Mouse (Mus musculus): ENCODE results near the gene Stxbp5l.
"Not testable (repeated sequence)": the region's sequence is repeated elsewhere in the genome, so short reads cannot be mapped to it uniquely, and the experiment has no call there.

The Stxbp5l gene

GRCm38 (mm10) chr16:37384821-37385344 is at the start of gene Stxbp5l:
Stxbp5l (minus strand) TSS chr16:37384962.
- DNase-seq (ENCODE audit: extremely low spot score, low read depth, low spot score) = peak; percentile 18

GRCm38 (mm10) chr16:37433418-37434204 is 48.8 kb upstream of the Stxbp5l start:
- DNase-seq (ENCODE audit: extremely low spot score, low read depth, low spot score) = no peak

DNA sequence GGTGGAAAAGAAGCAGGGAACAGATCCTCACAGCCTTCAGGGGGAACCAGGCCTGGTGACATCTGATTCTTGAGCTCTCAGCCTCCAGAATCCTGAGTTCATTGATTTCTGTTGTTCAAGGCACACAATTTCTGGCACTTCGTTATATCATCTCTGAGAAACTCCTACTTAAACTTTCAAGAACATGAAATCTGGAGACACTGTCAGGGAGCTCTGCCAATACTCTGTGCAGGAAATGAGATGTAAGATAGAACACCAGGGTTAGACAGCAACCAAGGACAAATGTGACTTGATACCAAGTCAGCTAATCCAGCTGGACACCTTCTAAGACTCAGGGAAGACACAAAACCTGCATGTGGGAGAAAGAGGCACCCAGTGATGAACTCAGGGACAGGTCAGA is 40.7 kb upstream of the Stxbp5l start:
- no peak for DNase-seq (ENCODE audit: extremely low spot score, low read depth, low spot score)

- DNase-seq (ENCODE audit: extremely low spot score, low read depth, low spot score) = no peak
Observed at GRCm38 (mm10) chr16:37422874-37423273, 38.1 kb upstream of the Stxbp5l start.

DNA sequence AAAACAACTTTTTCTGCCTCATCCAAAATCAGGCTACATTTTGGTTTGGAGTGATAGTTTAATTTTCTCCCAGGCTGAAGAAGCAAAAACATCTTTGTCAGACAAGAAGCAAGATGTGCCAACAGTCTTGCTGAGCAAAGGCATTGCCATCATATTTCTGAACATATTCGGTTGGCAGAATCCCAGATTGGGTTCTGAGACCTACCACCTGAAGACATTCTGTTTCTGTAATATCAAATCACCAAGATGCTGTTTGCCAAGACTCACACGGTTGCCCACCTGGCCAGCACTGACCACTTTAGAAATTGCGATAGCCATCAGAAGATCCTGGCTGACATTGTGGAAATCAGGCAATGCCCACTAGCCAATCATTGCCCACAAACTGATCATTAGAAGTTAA is 37.1 kb upstream of the Stxbp5l start:
- DNase-seq (ENCODE audit: extremely low spot score, low read depth, low spot score) = no peak

DNA sequence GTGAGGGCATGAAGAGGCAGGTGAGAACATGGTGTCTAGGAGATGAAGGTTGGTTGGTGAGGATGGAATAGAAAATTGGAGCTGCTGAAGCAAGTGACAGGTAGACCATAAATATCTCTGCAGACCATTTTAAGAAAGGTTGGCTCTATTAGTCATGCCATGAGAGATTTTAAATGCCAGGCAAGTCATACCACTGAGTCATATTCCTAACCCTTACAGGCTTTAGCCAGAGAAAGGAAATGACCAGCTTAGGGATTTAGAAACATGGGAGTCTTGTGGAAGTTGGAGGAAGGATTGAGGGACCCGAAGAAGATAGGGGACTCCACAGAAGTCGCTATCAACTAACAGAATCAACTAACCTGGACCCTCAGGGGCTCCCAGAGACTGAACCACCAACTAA is 35.8 kb upstream of the Stxbp5l start:
- DNase-seq (ENCODE audit: extremely low spot score, low read depth, low spot score) = no peak

DNA sequence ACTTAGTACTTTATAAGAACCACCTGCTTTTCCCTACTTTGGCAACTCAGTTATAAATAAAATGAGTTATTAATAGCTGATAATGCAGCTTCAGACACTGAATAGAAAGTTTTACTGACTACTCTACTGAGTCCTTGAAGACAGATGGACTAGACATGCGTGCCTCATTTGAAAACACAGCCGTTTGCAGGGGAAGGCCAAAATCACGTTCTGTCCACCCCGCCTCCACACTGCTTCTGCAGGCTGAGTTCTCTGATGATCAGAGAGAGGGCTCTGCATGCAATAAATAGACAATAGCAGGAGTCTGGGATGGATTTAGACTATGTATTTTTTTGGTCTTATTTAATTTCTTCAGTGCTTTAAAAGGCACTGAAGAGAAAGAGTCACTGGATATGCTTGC is 20.8 kb upstream of the Stxbp5l start:
- no peak for DNase-seq (ENCODE audit: extremely low spot score, low read depth, low spot score)

- no peak for DNase-seq (ENCODE audit: extremely low spot score, low read depth, low spot score)
Observed at GRCm38 (mm10) chr16:37404922-37405321, 20.2 kb upstream of the Stxbp5l start.

GRCm38 (mm10) chr16:37389964-37390363 is 5.2 kb upstream of the Stxbp5l start:
- no peak for DNase-seq (ENCODE audit: extremely low spot score, low read depth, low spot score)

DNA sequence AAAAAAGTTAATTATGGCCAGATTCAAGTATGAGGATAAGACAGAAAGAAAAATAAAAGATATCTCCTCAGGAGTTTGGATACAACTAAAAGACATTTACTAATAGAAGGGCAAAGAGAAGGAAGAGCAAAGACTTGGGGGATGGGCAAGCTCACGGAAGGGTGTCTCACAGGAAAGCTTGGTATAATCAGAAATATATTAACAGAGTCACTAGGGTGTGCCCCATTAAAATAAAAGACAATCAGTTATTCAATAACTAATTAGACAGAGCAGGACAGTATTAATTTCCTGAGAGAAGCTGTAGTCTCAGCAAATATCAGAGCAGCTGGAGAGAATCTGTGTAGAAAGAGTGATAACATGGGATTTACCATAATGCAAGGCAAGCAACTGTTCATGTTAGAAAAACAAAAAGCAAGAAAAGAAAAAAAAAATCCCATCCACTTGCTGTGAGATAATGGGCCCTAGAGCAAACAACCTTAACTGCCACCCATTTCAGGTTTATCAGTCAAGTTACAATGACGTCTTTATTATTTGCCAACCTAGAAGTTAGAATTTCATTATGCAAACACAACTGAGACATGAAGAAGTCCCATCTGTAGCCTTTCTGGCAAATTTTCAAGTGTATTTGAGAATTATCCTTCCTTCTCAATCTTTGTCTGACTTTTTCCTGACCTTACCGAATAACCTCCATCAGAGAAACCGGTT is 4.6 kb upstream of the Stxbp5l start:
- no peak for DNase-seq (ENCODE audit: extremely low spot score, low read depth, low spot score)

- no peak for DNase-seq (ENCODE audit: extremely low spot score, low read depth, low spot score)
Observed at GRCm38 (mm10) chr16:37384369-37384768, 393 bp downstream of the Stxbp5l start.

GRCm38 (mm10) chr16:37383426-37383825 is 1.3 kb downstream of the Stxbp5l start:
- DNase-seq (ENCODE audit: extremely low spot score, low read depth, low spot score) = no peak

GRCm38 (mm10) chr16:37372716-37373115 is 12.0 kb downstream of the Stxbp5l start:
- no peak for DNase-seq (ENCODE audit: extremely low spot score, low read depth, low spot score)

GRCm38 (mm10) chr16:37367426-37367825 is 17.3 kb downstream of the Stxbp5l start:
- DNase-seq (ENCODE audit: extremely low spot score, low read depth, low spot score) = no peak

GRCm38 (mm10) chr16:37363958-37364357 is 20.8 kb downstream of the Stxbp5l start:
- no peak for DNase-seq (ENCODE audit: extremely low spot score, low read depth, low spot score)

- DNase-seq (ENCODE audit: extremely low spot score, low read depth, low spot score) = no peak
Observed at GRCm38 (mm10) chr16:37355621-37356020, 29.1 kb downstream of the Stxbp5l start.

DNA sequence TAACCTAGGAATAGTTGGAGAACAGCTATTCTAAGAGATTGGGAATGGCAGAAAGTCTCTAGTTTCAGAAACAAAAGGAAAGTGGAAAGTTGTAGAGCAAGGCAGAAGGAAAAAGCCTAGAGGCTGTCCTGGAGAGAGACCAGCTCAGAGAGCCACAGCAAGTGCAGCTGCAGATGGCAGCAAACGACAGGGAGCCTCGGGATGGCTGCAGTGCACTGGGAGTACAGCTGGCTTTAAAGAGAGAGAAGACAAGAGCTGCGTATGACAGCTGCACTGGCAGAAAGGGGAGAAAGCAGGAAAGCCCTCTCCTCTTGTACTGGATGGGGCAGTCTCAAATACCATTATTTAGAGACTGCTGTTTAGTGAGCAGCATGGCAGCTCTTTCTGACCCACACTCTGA is 37.7 kb downstream of the Stxbp5l start:
- DNase-seq (ENCODE audit: extremely low spot score, low read depth, low spot score) = no peak

DNA sequence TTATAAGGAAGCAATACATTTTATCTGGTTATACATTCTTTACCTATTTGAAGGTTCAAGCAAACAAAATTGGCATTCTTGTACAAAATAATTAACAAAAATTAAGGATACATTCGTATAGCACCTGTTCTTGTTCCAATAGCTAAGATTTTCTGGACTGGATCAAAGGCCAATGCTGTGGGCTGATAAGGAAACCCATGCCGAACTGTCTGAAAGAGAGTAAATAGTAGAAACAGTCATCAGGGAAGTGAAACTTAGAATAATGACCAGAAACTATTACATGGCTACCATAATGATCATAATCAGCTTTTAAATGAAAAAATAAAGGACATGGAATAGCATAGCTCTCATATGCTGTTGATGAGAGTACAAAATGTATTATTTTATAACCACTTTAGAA is 39.8 kb downstream of the Stxbp5l start:
- no peak for DNase-seq (ENCODE audit: extremely low spot score, low read depth, low spot score)

DNA sequence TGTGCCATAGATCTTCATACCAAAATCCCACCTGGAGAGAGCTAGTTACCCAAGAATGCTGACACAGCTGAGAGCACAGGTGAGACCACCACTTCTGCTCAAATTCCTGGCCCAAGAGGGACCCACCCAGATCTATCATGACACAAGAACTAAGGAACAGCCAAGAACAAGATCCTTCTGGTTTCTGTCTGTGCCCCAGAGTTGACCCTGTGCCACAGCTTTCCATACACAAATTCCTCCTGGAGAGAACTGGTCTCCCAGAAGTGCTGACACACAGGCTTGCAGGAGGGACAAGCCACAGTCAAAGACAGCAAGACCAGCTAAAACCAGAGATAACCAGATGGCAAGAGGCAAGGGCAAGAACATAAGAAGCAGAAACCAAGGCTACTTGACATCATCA is 43.3 kb downstream of the Stxbp5l start:
- not testable (repeated sequence) for DNase-seq (ENCODE audit: extremely low spot score, low read depth, low spot score)

GRCm38 (mm10) chr16:37338177-37338576 is 46.6 kb downstream of the Stxbp5l start:
- no peak for DNase-seq (ENCODE audit: extremely low spot score, low read depth, low spot score)

GRCm38 (mm10) chr16:37337529-37337928 is 47.2 kb downstream of the Stxbp5l start:
- no peak for DNase-seq (ENCODE audit: extremely low spot score, low read depth, low spot score)

GRCm38 (mm10) chr16:37304441-37304840 is 80.3 kb downstream of the Stxbp5l start:
- DNase-seq (ENCODE audit: extremely low spot score, low read depth, low spot score) = no peak

Data from hindlimb bud, embryonic 11.5 days (tissue).